Mouse (Mus musculus): ENCODE results near the gene Pole4.

The Pole4 gene

DNA sequence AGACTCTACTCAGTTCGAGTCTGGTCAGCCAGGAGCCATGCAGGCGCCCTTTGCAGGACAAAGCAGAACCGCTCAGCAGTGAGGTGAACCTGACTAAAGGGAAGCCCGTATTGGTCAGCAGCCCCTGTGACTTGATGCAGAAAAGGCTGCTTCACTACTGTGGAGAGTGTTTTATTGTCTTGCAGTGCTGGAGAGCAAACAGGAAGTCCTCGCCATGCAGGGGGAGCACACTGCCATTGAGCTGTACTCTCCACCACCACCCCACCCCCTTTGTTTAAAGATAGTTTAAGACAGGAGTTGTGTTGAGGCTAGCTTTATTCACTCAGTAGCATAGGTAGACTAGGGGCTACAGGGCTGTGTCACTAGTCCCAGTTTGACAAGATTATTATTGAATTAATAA, at the start of gene Pole4:
Gene Pole4, minus strand, starts transcription at position 145 of the 400 bp plus-strand sequence.
- DNase-seq: no peak

DNA sequence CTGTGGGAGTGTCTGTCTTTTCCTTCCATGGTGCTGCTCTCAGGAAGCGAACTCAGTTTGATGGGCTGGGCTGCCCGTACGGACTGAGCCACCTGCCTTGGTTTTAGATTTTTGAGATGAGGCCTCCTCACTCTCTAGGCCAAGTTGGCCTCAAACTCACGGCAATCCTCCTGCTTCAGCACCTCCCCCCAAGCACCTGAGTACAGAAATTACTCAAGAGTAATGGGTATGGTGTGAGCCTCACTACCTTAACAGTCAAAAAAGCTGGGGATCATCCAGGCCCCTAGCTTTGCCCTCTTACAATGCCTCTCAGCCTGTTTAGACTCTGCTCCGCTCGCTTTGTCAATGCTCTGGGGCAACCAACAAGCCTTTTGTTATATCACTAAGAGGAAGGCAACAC, 49.6 kb upstream of the Pole4 start:
- DNase-seq: no peak

DNA sequence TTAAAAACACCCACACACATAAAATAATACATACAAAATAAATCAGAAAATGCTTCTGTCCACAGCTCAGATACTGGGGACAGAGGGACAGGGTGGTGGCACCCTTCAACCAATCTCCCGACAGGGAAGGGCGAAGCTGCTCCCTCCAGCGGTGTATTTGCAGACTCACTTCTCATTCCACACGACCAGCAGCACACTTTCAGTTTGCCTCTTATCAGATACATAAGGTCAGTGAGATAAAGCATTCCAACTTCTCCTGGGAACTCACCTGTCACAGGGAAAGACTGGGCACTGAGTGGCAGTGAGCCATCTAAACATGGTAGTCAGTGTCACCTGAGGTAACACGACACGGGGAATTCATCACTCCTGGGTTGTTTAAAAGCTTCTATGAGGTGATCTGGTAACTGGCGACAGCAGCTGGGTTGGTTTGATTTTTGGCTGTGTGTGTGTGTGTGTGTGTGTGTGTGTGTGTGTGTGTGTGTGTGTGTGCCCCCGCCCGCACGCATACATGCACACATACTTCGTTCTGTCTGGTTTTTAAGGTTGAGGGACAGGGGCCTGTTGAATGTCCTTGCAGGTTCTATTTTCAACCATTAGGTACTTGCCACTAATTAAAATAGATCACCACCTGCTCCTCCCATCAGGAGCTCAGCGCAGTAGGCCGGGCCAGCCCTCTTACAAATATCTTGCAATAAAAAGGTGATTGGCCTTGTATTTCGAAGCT, 48.6 kb upstream of the Pole4 start:
- DNase-seq: peak; percentile 24

DNA sequence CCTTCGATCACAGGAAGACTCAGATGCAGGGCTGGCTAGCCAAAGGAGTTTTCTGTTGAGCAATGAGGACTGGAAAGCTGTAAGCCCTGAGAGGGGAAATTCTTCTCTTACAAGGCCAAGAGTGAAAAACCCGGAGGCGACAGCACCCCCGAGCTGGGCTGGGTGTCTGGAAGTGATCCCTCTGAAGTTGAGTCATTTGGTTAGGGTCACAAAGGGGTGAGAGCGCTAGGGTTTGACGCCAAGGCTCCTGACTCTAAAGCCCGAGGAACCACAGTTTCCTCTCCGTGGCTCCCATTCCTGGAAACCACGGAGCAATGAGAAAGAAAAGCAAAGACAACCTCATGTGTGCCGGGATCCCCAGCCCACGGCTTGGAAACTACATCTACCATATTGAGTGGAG, 47.9 kb upstream of the Pole4 start:
- DNase-seq: no peak

DNA sequence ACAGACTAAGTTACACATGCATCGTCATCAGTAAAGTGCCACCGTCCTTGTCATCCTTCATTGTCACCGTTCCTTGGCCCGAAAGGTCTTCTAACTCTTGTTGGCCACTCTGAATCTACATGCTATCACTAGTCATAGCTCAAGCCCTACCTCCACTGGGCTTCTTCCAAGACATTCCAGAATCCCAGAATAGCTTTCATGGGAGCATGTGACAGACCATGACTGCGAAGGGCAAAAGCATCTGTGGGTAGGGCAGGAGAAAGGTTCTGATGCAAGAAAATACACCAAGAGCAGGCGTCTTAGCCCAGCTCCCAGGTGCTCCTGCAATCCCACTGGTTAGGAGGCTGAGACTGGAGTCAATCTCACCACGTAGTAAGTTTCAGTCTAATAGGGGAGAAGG, 46.6 kb upstream of the Pole4 start:
- DNase-seq: no peak

DNA sequence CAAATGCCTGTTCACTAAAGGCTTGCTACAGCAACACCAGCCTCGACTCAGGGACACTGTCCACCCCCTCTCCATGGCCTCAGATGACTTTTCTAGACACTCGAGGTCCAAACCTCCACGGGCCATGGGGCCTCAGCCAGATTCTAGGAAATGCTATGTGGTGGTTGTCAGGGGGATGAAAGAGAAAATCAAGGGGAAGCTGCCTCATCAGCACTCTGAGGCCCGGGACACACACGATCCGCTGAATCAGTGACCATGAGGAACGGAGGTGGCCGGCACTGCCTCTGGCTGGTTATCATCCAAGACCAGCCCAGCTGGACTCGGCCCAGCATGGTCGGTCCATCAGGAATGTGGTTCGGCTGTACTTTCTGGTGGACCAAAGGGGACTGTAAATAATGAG, 45.9 kb upstream of the Pole4 start:
- DNase-seq: no peak

DNA sequence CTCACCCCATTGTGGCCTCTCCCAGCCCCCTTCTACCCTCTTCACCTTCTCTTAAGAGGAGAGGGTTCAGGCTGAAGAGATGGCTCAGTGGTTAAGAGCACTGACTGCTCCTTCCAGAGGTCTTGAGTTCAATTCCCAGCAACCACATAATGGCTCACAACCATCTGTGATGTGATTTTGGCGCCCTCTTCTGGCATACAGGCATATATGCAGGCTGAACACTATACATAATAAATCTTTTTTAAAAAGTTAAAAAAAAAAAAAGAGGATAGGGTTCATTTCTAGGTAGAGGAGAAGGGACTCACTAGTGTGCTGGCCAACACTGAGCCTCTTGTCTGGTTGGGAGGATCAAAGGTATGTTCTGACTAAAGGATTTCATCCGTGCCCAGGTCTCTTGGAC, 44.9 kb upstream of the Pole4 start:
- no peak for DNase-seq

DNA sequence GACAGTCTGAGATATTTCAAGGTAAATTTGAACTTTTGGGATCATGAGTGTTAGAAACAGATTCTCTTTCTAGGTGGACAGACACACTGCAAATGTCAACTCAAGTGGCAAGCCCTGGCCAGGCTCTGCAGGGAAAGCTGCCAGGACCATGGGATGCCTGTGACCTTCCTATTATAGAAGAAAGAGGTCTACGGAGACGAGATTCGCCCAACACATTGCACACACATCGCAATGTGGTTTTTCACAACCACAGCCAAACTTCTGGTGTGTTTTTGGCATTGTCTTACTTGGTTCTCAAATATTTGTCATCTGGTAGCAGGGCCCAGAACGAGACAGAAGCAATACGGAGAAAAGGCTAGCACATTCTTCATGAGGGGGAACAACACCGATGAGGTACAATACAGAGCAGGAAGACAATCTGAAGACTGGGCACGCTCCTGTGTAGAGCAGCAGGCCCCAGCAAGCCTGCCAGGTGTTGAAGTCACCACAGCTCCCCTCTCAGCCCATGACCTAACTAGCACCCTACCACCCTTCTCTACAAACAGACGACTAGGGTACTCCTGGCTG, 43.0 kb upstream of the Pole4 start:
- DNase-seq: no peak

DNA sequence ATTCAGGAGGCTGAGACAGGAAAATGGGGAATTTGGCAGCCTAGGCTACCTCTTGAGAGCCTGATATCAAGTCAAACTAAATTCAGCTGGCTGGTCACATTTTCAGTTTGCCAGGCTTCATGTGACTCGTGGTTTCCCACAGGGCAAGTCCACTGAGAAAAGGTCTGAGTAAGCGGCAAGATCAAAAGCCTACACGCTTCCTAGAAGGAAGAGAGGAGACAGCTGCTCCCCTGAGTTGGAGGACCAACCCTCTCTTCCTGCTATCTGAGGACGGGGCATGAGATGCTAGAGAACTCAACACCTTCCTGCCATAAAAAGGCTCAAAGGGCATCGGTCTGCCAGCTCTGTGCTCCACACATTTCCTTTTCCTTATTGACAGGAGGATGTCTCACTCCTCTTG, 41.9 kb upstream of the Pole4 start:
- no peak for DNase-seq

DNA sequence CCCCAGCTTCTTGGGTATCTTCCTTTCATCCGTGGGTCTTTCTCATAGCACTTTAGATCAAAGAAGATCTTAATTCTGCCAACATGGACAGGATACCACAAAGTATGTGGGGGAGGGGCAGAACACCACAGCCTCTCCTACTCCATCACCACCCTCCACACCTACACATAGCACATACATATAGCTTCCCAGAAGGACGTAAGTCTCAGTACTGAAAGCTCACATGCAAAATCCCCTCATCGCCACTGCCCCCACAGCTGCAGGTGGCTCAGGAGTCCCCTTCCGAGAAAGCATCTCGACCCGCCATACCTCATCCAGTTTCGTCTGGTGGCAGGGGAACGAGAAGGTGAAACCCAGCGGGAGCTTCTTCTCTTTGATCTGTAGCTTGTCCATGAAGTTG, 39.4 kb upstream of the Pole4 start:
- DNase-seq: no peak

DNA sequence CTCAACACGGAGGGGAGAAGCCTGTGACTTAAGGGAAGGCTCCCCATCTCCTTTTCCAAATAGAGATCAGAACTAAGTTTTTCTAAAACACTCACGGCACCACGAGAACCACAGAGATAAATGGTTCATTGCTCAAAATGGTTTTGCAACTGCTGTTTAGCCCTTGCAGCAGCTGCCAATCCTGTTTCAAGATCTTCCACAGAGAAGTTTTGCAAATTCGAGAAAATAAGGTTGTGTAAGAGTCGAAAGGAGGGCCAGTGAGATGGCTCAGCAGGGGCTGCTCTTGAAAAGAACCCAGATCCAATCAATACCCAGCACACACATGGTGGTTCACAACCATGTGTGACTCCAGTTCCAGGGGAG, 36.3 kb upstream of the Pole4 start:
- no peak for DNase-seq

DNA sequence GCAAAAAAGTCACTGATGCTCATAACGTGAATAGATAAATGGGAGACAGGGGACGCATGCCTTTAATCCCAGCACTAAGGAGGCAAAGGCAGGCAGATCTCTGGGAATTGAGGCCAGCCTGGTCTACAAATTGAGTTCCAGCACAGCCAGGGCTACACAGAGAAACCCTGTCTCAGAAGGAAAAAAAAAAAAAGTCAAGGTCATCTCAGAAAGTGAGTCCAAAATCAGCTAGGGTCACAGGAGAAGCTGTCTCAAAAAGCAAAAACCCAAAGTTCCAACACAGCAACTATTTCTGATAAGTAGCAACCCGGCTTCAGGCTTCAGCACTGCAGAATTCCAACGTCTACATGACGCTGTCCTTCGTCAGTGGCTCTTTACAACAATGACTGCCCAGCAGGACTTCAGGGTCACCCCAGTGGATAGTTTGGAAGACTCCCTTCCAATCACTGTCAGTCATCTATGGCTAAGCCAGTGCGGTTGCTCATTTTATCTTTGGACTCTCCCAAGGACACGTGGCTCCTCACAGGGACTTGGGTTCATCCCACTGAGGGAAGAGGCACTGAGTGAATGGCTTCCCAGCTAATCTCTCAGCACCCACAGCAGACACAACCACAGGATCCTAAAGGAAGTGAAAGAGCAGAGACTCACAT, 35.8 kb upstream of the Pole4 start:
- no peak for DNase-seq

DNA sequence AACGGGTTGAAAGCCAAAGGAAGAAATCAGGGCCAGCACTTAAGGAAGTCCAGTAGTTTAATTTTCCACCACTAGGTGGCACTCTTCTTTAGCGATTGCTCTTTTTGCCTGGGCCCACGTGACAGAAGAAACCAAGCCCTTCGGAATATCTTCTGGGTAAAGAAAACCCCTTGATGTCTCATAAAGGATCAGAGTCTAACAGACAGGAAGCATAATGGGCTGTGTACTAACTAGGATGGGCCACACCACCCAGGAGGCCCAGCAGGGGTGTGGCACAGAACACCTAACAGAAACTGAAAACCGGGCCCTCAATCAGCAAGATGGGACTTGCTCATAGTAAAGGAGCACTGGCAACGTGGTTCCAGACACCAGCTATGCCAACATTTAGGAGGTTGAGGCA, 35.1 kb upstream of the Pole4 start:
- DNase-seq: peak; percentile 19

DNA sequence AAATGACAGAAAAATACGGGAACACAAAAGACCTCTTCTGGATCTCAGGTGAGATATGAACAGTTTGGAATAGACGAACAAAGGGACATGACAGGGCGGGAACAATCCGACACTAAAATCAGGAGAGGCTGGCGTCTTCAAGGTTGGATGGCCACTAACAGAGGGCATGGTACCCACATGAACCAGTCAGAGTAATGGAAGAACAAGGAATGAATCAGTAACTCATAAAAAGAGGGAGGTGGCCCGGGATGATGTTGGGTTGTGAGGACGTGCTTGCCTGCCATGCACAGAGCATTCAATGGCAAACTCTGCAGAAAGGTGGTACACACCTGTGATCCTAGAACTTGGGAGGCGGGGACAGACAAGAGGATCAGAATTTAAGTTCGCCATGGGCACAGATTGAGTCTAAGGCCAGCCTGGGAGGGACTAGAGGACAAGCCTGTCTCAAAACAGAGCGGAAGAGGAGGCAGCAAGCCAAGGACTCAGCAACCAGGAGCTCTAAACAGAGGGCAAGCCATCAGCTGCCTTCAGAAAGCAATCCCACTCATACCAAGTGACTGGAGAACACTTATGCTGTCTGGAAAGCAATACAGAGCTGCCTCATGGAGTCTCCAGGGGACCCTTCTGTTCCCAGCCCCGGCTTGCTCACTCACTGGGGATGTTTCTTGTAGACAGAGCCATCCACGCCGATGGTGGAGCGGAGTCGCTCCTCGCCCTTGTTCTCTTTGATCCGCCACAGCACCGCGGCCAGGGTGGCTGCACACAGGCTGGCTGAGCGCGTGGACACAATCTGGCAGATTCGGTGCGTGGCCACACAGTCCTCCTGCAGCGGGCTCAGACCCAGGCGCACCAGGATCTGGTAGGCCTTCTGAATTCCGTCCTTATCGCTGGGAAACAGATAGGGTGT, 32.7 kb upstream of the Pole4 start:
- no peak for DNase-seq

DNA sequence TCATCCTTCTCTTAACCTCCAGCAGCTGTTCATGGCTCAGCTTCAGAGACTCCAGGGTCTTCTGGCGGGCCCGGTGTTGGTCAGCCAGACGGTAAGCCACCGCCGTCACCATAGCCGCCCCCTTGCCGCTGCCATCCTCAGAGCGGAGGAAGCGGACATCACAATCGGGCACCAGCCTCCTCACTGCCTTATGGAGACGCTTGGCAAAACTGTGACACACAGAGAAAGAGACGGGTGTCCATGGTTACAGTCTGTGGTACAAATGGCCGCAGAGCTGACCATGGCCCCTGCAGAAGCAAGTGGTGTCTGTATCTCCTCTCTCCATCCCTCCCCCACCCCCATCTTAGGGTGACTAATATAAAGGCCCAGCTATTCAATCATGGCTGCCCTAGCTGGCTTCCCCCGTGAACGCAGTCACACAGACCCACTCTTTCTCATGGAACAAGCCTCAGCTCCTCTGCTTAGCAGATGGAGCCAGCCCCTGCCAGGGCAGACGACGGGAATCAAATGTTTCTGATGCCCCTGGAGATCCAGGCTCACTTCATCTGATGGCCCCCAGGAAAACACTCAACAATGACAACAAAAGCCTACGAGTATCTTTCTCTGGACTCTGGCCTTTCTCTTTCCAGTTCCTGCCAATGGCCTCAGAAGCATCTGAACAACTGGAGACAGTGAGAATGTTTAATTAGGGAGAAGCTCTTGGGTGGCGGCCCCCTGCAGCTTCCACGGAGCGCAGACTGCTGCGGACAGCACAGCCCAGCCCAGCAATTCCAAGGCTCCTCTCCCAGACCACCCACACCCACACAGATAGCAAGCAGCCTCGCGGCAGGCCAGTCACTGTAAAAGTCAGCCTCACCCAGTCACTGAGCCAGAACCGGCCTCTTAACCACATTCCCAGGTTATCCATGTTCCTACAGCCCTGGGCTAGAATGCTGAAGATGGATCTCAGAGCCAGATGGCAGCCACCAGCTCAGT, 31.7 kb upstream of the Pole4 start:
- DNase-seq: no peak

DNA sequence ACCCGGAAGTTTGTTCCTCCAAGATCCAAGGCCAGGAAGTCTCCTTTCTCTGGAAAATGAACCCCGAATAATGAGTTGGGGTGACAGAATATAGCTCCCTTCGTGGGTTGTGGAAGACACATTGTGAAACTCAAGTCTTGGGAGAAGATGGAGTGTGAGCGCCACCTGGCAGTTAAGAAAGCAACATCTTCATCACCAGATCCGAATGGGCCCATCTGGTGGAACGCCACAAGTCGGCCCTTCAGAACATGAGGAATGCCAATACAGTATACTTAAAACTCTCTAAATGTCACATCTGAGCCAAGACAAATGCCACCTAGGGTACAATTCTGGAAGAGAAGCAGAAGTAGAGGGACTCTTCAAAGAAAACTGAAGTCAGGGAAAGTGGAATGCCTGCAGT, 30.2 kb upstream of the Pole4 start:
- DNase-seq: no peak

DNA sequence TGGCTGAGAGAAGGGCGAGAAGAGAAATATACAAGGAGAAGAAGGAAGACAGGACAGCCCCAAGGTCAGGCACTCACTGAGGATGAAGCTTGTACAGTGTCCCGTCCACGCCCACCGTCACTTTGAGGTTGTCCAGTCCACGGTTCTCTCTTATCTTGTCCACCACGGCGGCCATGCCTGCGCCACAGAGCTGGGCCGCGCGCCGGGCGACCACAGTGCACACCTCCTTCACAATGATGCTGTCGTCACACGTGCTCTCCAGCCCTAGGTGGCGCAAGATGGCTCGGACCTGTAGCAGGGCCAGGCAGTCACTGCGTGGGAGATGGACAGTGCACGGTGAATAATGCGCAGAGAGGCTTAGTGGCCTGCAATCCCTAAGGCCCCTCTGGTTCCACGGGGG, 23.5 kb upstream of the Pole4 start:
- DNase-seq: no peak

DNA sequence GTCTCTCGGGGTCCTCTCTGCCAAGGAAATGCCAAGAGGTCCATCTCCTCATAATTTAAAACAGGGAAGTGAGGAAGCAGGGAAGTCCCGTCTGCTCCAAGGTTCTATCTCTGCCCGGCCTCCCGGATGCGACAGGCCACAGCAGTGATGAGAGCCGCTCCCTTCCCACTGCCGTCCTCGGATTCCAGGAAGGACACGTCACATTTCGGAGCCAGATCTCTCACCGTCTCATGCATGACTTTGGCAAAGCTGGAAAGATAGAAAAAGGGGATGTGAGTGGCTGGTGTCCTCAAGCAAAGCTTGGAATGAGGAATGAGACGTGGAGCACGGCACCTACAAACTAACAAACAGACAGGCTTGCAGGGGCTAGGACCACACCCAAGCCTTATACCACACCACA, 22.0 kb upstream of the Pole4 start:
- no peak for DNase-seq

DNA sequence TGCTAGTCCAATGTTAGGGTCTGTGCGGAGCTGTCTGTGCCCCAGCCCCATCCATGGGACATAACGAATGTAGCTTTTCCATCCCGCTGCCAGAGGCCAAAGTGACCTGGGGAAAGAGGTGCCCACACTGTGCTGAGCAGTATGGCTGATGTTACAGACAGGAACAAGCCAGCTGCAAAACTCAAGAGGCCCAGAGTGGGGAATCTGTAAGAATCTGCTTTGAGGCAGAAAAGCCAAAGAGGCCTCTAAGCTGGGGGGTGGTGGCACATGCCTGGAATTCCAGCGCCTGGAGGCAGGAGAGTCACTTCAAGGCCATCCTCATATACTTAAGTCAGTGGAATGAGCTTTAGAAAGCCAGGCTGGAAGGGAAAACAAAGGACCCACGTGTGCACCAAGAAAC, 18.2 kb upstream of the Pole4 start:
- peak; percentile 28 for DNase-seq

DNA sequence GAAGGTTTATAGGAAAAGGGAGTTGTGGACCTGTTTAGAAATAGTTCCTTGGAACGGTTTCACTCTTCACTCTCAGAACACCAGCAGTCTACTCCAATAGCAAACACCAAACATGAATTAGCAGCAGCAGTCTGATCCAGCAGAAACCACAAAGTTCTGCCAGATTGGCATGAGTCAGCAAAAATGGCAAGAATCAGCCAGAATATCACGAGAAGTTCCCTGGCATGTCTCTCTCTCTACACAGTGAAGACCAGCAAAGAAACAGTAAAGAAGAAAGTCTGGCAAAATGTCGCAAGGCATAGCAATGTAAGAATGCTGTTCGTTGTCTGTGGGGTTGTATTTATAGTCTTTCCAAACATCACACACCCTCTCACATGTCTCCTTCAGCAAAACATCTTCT, 11.0 kb upstream of the Pole4 start:
- no peak for DNase-seq

DNA sequence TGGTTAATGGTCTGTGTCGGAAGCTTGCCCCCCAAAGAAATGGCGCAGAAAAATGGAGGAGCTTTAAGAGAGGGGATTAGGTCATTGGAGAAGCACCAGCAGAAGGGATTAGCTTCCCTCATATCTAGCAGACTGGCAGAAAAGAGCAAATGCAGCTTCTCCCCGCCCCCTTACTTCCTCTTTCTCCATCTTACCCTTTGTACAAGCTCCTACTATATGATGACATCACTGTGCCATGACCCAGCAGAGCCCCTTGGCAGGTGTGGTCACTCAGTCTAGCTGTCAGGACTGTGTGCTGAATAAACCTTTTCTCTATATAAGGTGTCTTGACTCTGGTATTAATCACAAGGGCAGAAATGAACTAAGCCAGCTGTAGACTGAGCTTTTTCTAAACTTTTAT, 10.5 kb upstream of the Pole4 start:
- no peak for DNase-seq

DNA sequence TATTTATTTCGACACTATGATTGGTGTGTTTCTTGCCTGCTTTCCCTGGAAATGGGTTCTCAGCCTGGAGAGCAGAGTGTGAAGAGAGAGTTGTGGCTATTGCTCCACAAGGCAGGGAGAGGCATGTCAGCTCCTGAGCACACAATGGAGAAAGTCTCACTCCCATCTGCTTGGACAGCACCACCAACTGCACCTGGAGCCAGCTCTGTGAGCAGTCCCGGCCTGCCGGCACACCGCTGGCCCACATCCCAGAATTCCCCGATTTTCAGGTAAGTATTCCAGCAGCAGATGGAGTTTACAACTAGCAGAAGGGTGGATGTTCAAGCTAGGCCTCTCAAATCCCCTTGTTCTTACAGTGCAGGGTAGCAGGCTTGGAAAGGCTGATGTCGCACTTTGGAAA, 10.1 kb upstream of the Pole4 start:
- no peak for DNase-seq
